8 mouse cellular contexts compared by ENCODE assay signal in genomic region chr6:50263670-50264069, GRCm38 (mm10). TPM values are rescaled to one million over a fixed set of nuclear protein-coding genes. Genes with fewer than 3 reads are reported as not detected.
DNase-seq lines count a peak whose midpoint lies in the region; ATAC-seq and TF ChIP-seq lines count a peak whose summit lies in the region.

Gene Gsdme (minus strand): TSS chr6:50263862.

- H3K9me3 ChIP-seq in kidney, postnatal 0 days (replicated peaks; ENCODE audit: low read length), result no peaks in the 10 kb centered on the region
- no peaks in the 10 kb centered on the region for H3K9me3 ChIP-seq in embryonic facial prominence, embryonic 10.5 days
- no peaks in the 10 kb centered on the region for H3K9me3 ChIP-seq in midbrain, embryonic 13.5 days

- no peak for TF ChIP-seq CTCF in kidney, postnatal 0 days (IDR thresholded peaks at IDR 0.05; ENCODE audit: low read depth)

- no peak for DNase-seq in kidney, postnatal 0 days (ENCODE audit: low spot score)
- DNase-seq in kidney, adult 8-10 months, result no peak
- no peak for DNase-seq in embryonic facial prominence, embryonic 10.5 days (ENCODE audit: low spot score)
- no peak for DNase-seq in gastrocnemius, adult 18-20 months (ENCODE audit: low spot score)
- no peak for DNase-seq in adrenal gland, adult 2 months
- DNase-seq in gastrocnemius, postnatal 10 days, result no peak

- no peak for ATAC-seq in kidney, postnatal 0 days (replicated peaks; ENCODE audit: low FRiP score, low read depth)
- no peak for ATAC-seq in inflammation-experienced regulatory T-cells, adult 6 months
- ATAC-seq in midbrain, embryonic 13.5 days, result no peak

- H3K9ac ChIP-seq in kidney, postnatal 0 days (ENCODE audit: low read depth, low read length), result no peak within 1 kb of the TSS
- H3K9ac ChIP-seq in midbrain, embryonic 13.5 days (replicated peaks), result no peak within 1 kb of the TSS

- H3K27me3 ChIP-seq in kidney, postnatal 0 days (ENCODE audit: insufficient read depth, low read length), result no peaks in the 10 kb centered on the region
- H3K27me3 ChIP-seq in embryonic facial prominence, embryonic 10.5 days (replicated peaks; ENCODE audit: low read depth, poor library complexity, severe bottlenecking), result no peaks in the 10 kb centered on the region
- no peaks in the 10 kb centered on the region for H3K27me3 ChIP-seq in midbrain, embryonic 13.5 days

- no peak within 1 kb of the TSS for H3K4me3 ChIP-seq in kidney, postnatal 0 days (replicated peaks; ENCODE audit: low read depth, low read length)
- no peak within 1 kb of the TSS for H3K4me3 ChIP-seq in embryonic facial prominence, embryonic 10.5 days
- H3K4me3 ChIP-seq in midbrain, embryonic 13.5 days (replicated peaks), result no peak within 1 kb of the TSS

- no peak within 1 kb of the TSS for H3K27ac ChIP-seq in kidney, postnatal 0 days
- H3K27ac ChIP-seq in embryonic facial prominence, embryonic 10.5 days (replicated peaks), result no peak within 1 kb of the TSS
- no peak within 1 kb of the TSS for H3K27ac ChIP-seq in midbrain, embryonic 13.5 days

- WGBS in kidney, postnatal 0 days, result 68% methylated on average over 6 of the region's 6 CpGs
- WGBS in embryonic facial prominence, embryonic 10.5 days, result 91% methylated on average over 6 of the region's 6 CpGs
- 90% methylated on average over 6 of the region's 6 CpGs for WGBS in midbrain, embryonic 13.5 days

- peaks cover 11% of the 10 kb centered on the region for H3K4me1 ChIP-seq in kidney, postnatal 0 days (replicated peaks; ENCODE audit: insufficient read depth, low read length)
- peaks cover 26% of the 10 kb centered on the region for H3K4me1 ChIP-seq in embryonic facial prominence, embryonic 10.5 days
- H3K4me1 ChIP-seq in midbrain, embryonic 13.5 days (replicated peaks), result peaks cover 24% of the 10 kb centered on the region

- H3K36me3 ChIP-seq in kidney, postnatal 0 days (ENCODE audit: insufficient read depth, low read length), result no peaks in the 10 kb centered on the region
- no peaks in the 10 kb centered on the region for H3K36me3 ChIP-seq in embryonic facial prominence, embryonic 10.5 days (replicated peaks)
- no peaks in the 10 kb centered on the region for H3K36me3 ChIP-seq in midbrain, embryonic 13.5 days

- no peak within 1 kb of the TSS for H3K4me2 ChIP-seq in kidney, postnatal 0 days (ENCODE audit: low read length)
- no peak within 1 kb of the TSS for H3K4me2 ChIP-seq in midbrain, embryonic 13.5 days (replicated peaks)

RNA-seq across cellular contexts. Expression of gene Gsdme, which starts in this region (rescaled TPM):
- 54.5 and 59.5 TPM in 2 replicates for polyA plus RNA-seq in kidney, postnatal 0 days (2015; fragmentation: Nextera tagmentation; extraction: Ambion mirVana)
- polyA plus RNA-seq in embryonic facial prominence, embryonic 10.5 days (2016; fragmentation: Nextera tagmentation; extraction: Ambion mirVana), result 49.3 and 50.7 TPM in 2 replicates
- 10 to 100 TPM; 13.9 to 18.5 (median 15.4) TPM for polyA plus RNA-seq in inflammation-experienced regulatory T-cells, adult 6 months (2017; shearing (Covaris generic))
- 64.9 and 71.6 TPM in 2 replicates for polyA plus RNA-seq in midbrain, embryonic 13.5 days (2015; fragmentation: Nextera tagmentation; extraction: Ambion mirVana)
- under 1 TPM; 0.14 to 0.69 TPM for total RNA-seq in gastrocnemius, adult 18-20 months (2021)
- total RNA-seq in adrenal gland, adult 2 months (2021), result 1 to 10 TPM; 1.2 to 3.7 TPM
- 0.28 and 0.64 TPM in 2 replicates for polyA plus RNA-seq in adrenal gland, adult 2 months (2012; rRNA removed)
- 1 to 10 TPM; 1.7 to 2.2 TPM for total RNA-seq in gastrocnemius, postnatal 10 days (2021)
